Mouse (Mus musculus) lung, embryonic 15.5 days (tissue): ENCODE results near the gene Gpc5. TPM values are rescaled to one million over a fixed set of nuclear protein-coding genes. Genes with fewer than 3 reads are reported as not detected.

Experiments
- ATAC-seq: fragments of 200-750 bp; cut with Nextera tagmentation; 2 replicates; pipeline ENCODE4 v1.8.0; 2017; ENCODE audit warnings: moderate number of reproducible peaks, borderline replicate concordance; ENCODE audit not compliant: low FRiP score, low TSS enrichment; ENCODE audit errors: extremely low read depth
- H3K27ac ChIP-seq: fragments of 300-500 bp; sonication (generic); 2 replicates; pipeline ENCODE4 v1.5.1; 2015; ENCODE audit warnings: moderate library complexity, mild to moderate bottlenecking, inconsistent platforms
- H3K27me3 ChIP-seq: fragments of 300-500 bp; sonication (generic); 2 replicates; pipeline ENCODE4 v1.6.1; 2015; ENCODE audit warnings: inconsistent platforms
- H3K36me3 ChIP-seq: fragments of 300-500 bp; sonication (generic); 2 replicates; pipeline ENCODE4 v1.6.1; 2015; ENCODE audit warnings: inconsistent platforms
- H3K4me1 ChIP-seq: fragments of 300-500 bp; sonication (generic); 2 replicates; pipeline ENCODE4 v1.6.1; 2015; ENCODE audit warnings: inconsistent platforms
- H3K4me2 ChIP-seq: fragments of 300-500 bp; sonication (generic); 2 replicates; pipeline ENCODE4 v1.6.1; 2015; ENCODE audit warnings: inconsistent platforms, mild to moderate bottlenecking, moderate library complexity
- H3K4me3 ChIP-seq: fragments of 300-500 bp; sonication (generic); 2 replicates; pipeline ENCODE4 v1.5.1; 2015; ENCODE audit warnings: mild to moderate bottlenecking, inconsistent platforms
- H3K9ac ChIP-seq: fragments of 300-500 bp; sonication (generic); 2 replicates; pipeline ENCODE4 v1.6.1; 2015; ENCODE audit warnings: inconsistent platforms
- H3K9me3 ChIP-seq: fragments of 300-500 bp; sonication (generic); 2 replicates; pipeline ENCODE4 v1.6.1; 2016; ENCODE audit warnings: inconsistent platforms
- WGBS: fragments of 180-500 bp; shearing (Covaris S2); methylation state at CpG from one replicate; pipeline ENCODE4 v1.1.7; 2015; 5-methylcytosine and 5-hydroxymethylcytosine counted together
- polyA plus RNA-seq: library from polyadenylated mRNA; unstranded; fragments of >200 nt; fragmentation: Nextera tagmentation; extraction: Ambion mirVana; gene quantifications from 2 replicates; pipeline ENCODE4 v1.2.1, GENCODE M21; 2015

Gpc5 gene
- polyA plus RNA-seq = 0.12 and 0.26 TPM in 2 replicates

GRCm38 (mm10) chr14:115092081-115092480, at the start of gene Gpc5:
Gpc5 (plus strand) TSS chr14:115092215.
- peak within 1 kb of the TSS; percentile 56 for H3K4me3 ChIP-seq
- no peaks in the 10 kb centered on the region for H3K9me3 ChIP-seq
- H3K36me3 ChIP-seq = no peaks in the 10 kb centered on the region
- H3K27ac ChIP-seq = no peak within 1 kb of the TSS
- peak within 1 kb of the TSS; percentile 93 for H3K4me2 ChIP-seq
- peak within 1 kb of the TSS; percentile 18; the same call in 1 of the 2 replicates for H3K9ac ChIP-seq
- peaks cover 15% of the 10 kb centered on the region for H3K4me1 ChIP-seq
- under 1% methylated on average over 31 of the region's 31 CpGs for WGBS
- H3K27me3 ChIP-seq = peaks cover 35% of the 10 kb centered on the region
- peak; percentile 99 for ATAC-seq

- H3K4me2 ChIP-seq = peak overlapping the region; percentile 73
- peaks cover 41% of the 10 kb centered on the region for H3K36me3 ChIP-seq
- no peak overlapping the region for H3K27ac ChIP-seq
- peaks cover 9% of the 10 kb centered on the region; the same call in 1 of the 2 replicates for H3K27me3 ChIP-seq
- H3K4me3 ChIP-seq = peak overlapping the region; percentile 87
- H3K4me1 ChIP-seq = peaks cover 22% of the 10 kb centered on the region
- no peaks in the 10 kb centered on the region for H3K9me3 ChIP-seq
- 0% methylated on average over 4 of the region's 4 CpGs for WGBS
- H3K9ac ChIP-seq = peak overlapping the region; percentile 61
- no peak for ATAC-seq
These were observed 49.4 kb upstream of the Gpc5 start for GRCm38 (mm10) chr14:115042660-115043059.

- peaks cover 47% of the 10 kb centered on the region for H3K36me3 ChIP-seq
- peaks cover 22% of the 10 kb centered on the region for H3K4me1 ChIP-seq
- H3K9ac ChIP-seq = no peak overlapping the region
- H3K9me3 ChIP-seq = no peaks in the 10 kb centered on the region
- no peak overlapping the region for H3K4me3 ChIP-seq
- 79% methylated on average over 5 of the region's 5 CpGs for WGBS
- ATAC-seq = no peak
- H3K4me2 ChIP-seq = no peak overlapping the region
- no peak overlapping the region for H3K27ac ChIP-seq
- H3K27me3 ChIP-seq = no peaks in the 10 kb centered on the region; the same call in 1 of the 2 replicates
These were observed 48.0 kb upstream of the Gpc5 start for GRCm38 (mm10) chr14:115044016-115044415.

GRCm38 (mm10) chr14:115045712-115046111, 46.3 kb upstream of the Gpc5 start:
- peaks cover 18% of the 10 kb centered on the region for H3K4me1 ChIP-seq
- no peak overlapping the region for H3K4me2 ChIP-seq
- no peak for ATAC-seq
- H3K36me3 ChIP-seq = peaks cover 47% of the 10 kb centered on the region
- H3K9me3 ChIP-seq = no peaks in the 10 kb centered on the region
- no peaks in the 10 kb centered on the region for H3K27me3 ChIP-seq
- H3K9ac ChIP-seq = no peak overlapping the region
- H3K4me3 ChIP-seq = no peak overlapping the region
- WGBS = 92% methylated on average over 3 of the region's 3 CpGs
- H3K27ac ChIP-seq = no peak overlapping the region

- peaks cover 47% of the 10 kb centered on the region for H3K36me3 ChIP-seq
- WGBS = 93% methylated on average over 3 of the region's 3 CpGs
These were observed 44.7 kb upstream of the Gpc5 start for GRCm38 (mm10) chr14:115047316-115047715.

GRCm38 (mm10) chr14:115047990-115048862, 43.8 kb upstream of the Gpc5 start:
- Histone ChIP-seq H3K9me3 (no peaks in the 10 kb centered on the region), H3K4me3 (no peak overlapping the region), H3K9ac (no peak overlapping the region), H3K27me3 (no peaks in the 10 kb centered on the region), H3K4me1 (peaks cover 12% of the 10 kb centered on the region), H3K27ac (no peak overlapping the region), H3K36me3 (peaks cover 47% of the 10 kb centered on the region), H3K4me2 (no peak overlapping the region)
- no peak for ATAC-seq
- 51% methylated on average over 5 of the region's 5 CpGs for WGBS

More at GRCm38 (mm10) chr14:115047316-115047715, 44.7 kb upstream of the Gpc5 start:
- Histone ChIP-seq H3K4me2 (no peak overlapping the region), H3K4me1 (peaks cover 18% of the 10 kb centered on the region), H3K27me3 (no peaks in the 10 kb centered on the region), H3K4me3 (no peak overlapping the region), H3K9ac (no peak overlapping the region), H3K9me3 (no peaks in the 10 kb centered on the region), H3K27ac (no peak overlapping the region)
- ATAC-seq = no peak

GRCm38 (mm10) chr14:115048863-115049566, 43.0 kb upstream of the Gpc5 start:
- no peak overlapping the region for H3K27ac ChIP-seq
- H3K27me3 ChIP-seq = no peaks in the 10 kb centered on the region
- WGBS = 25% methylated on average over 5 of the region's 5 CpGs
- no peak overlapping the region for H3K4me2 ChIP-seq
- no peaks in the 10 kb centered on the region for H3K9me3 ChIP-seq
- H3K4me1 ChIP-seq = peaks cover 4% of the 10 kb centered on the region; the same call in 1 of the 2 replicates
- no peak overlapping the region for H3K4me3 ChIP-seq
- peaks cover 39% of the 10 kb centered on the region for H3K36me3 ChIP-seq
- no peak overlapping the region for H3K9ac ChIP-seq
- no peak for ATAC-seq

GRCm38 (mm10) chr14:115049831-115050230, 42.2 kb upstream of the Gpc5 start:
- H3K4me1 ChIP-seq = no peaks in the 10 kb centered on the region
- no peak overlapping the region for H3K4me3 ChIP-seq
- H3K4me2 ChIP-seq = no peak overlapping the region
- ATAC-seq = no peak
- H3K36me3 ChIP-seq = peaks cover 30% of the 10 kb centered on the region
- no peaks in the 10 kb centered on the region for H3K27me3 ChIP-seq
- H3K9ac ChIP-seq = no peak overlapping the region
- no peaks in the 10 kb centered on the region for H3K9me3 ChIP-seq
- no peak overlapping the region for H3K27ac ChIP-seq

- 68% methylated on average over 5 of the region's 5 CpGs for WGBS
- Histone ChIP-seq H3K36me3 (peaks cover 17% of the 10 kb centered on the region), H3K9ac (no peak overlapping the region), H3K4me2 (no peak overlapping the region), H3K27me3 (no peaks in the 10 kb centered on the region), H3K4me1 (no peaks in the 10 kb centered on the region), H3K4me3 (no peak overlapping the region), H3K27ac (no peak overlapping the region), H3K9me3 (no peaks in the 10 kb centered on the region)
- no peak for ATAC-seq
These were observed 40.8 kb upstream of the Gpc5 start for GRCm38 (mm10) chr14:115051106-115051760.

GRCm38 (mm10) chr14:115052371-115052770, 39.6 kb upstream of the Gpc5 start:
- no peak for ATAC-seq
- Histone ChIP-seq H3K27me3 (no peaks in the 10 kb centered on the region), H3K9me3 (no peaks in the 10 kb centered on the region), H3K4me3 (no peak overlapping the region), H3K36me3 (peaks cover 8% of the 10 kb centered on the region), H3K4me1 (no peaks in the 10 kb centered on the region), H3K27ac (no peak overlapping the region), H3K9ac (no peak overlapping the region), H3K4me2 (no peak overlapping the region)
- 65% methylated on average over 4 of the region's 4 CpGs for WGBS

- no peak for ATAC-seq
- WGBS = 90% methylated on average over 4 of the region's 4 CpGs
These were observed 37.8 kb upstream of the Gpc5 start for GRCm38 (mm10) chr14:115054252-115054651.

More at GRCm38 (mm10) chr14:115054252-115054651, 37.8 kb upstream of the Gpc5 start:
- H3K27me3 ChIP-seq = no peaks in the 10 kb centered on the region
- H3K36me3 ChIP-seq = no peaks in the 10 kb centered on the region
- no peak overlapping the region for H3K9ac ChIP-seq
- H3K4me2 ChIP-seq = no peak overlapping the region
- H3K4me1 ChIP-seq = no peaks in the 10 kb centered on the region
- H3K27ac ChIP-seq = no peak overlapping the region
- H3K9me3 ChIP-seq = no peaks in the 10 kb centered on the region
- H3K4me3 ChIP-seq = no peak overlapping the region
